Mouse (Mus musculus): ENCODE results near the gene Entr1. TPM values are rescaled to one million over a fixed set of nuclear protein-coding genes. Genes with fewer than 3 reads are reported as not detected.

Entr1 gene
- total RNA-seq, 2 experiments from 2014 or later, result 151 to 165 TPM

GRCm38 (mm10) chr2:26342609-26343490, 46.3 kb downstream of the Entr1 start:
- DNase-seq, result no peak

- DNase-seq, result no peak
These were observed 47.1 kb downstream of the Entr1 start for GRCm38 (mm10) chr2:26342044-26342443.

GRCm38 (mm10) chr2:26341510-26341981, 47.6 kb downstream of the Entr1 start:
- DNase-seq, result no peak

GRCm38 (mm10) chr2:26339204-26339551, 49.9 kb downstream of the Entr1 start:
- no peak for DNase-seq

- DNase-seq, result no peak
These were observed 50.6 kb downstream of the Entr1 start for GRCm38 (mm10) chr2:26338302-26339203.

Other genes starting within 250 kb of the Entr1 start
- gene Lhx3, start 181.0 kb downstream of the Entr1 start, total RNA-seq (2021), result not detected
- gene Qsox2, start 151.8 kb downstream of the Entr1 start, total RNA-seq (2021), result 10 to 100 TPM; 25.6 to 26.2 TPM
- under 1 TPM; 0.65 to 0.71 TPM for gene Ccdc187, start 94.8 kb downstream of the Entr1 start, total RNA-seq (2021)
- gene Gpsm1, start 73.8 kb downstream of the Entr1 start, total RNA-seq (2021), result 10 to 100 TPM; 34.5 to 41.8 TPM
- 10 to 100 TPM; 25.7 to 26.5 TPM for gene Dnlz, start 37.2 kb downstream of the Entr1 start, total RNA-seq (2021)
- 1 to 10 TPM; 1.6 to 2.1 TPM for gene Card9, start 28.4 kb downstream of the Entr1 start, total RNA-seq (2021)
- gene Snapc4, start 8.7 kb downstream of the Entr1 start, total RNA-seq (2021), result 10 to 100 TPM; 65.3 to 72.3 TPM
- 10 to 100 TPM; 86.5 to 93.6 TPM for gene Pmpca, start within 50 bp of the Entr1 start, total RNA-seq (2021)
- 10 to 100 TPM; 21.1 to 22.1 TPM for gene Inpp5e, start 19.9 kb upstream of the Entr1 start, total RNA-seq (2021)
- gene Sec16a, start 55.9 kb upstream of the Entr1 start, total RNA-seq (2021), result 10 to 100 TPM; 52.9 to 57.5 TPM
- 10 to 100 TPM; 30.4 to 31.4 TPM for gene Notch1, start 127.3 kb upstream of the Entr1 start, total RNA-seq (2021)
- gene Egfl7, start 190.7 kb upstream of the Entr1 start, total RNA-seq (2021), result 10 to 100 TPM; 55.1 to 56.1 TPM
- not detected for gene Gm20532, start 197.3 kb upstream of the Entr1 start, total RNA-seq (2021)
- gene Agpat2, start 215.1 kb upstream of the Entr1 start, total RNA-seq (2021), result 1 to 10 TPM; 1.3 to 2.3 TPM
- gene Fam69b, start 239.1 kb upstream of the Entr1 start, total RNA-seq (2021), result 10 to 100 TPM; 73.2 to 77.5 TPM